Mouse (Mus musculus): ENCODE measurements at regions not wholly inside any gene's neighbourhood (a gene's known extent, or its start where the extent isn't known, plus 50 kb on each side); places are given as distances from the start of the nearest gene placed in this dataset.
A peak's percentile ranks its signal among the peaks of the same experiment; 100 is the strongest.

DNA sequence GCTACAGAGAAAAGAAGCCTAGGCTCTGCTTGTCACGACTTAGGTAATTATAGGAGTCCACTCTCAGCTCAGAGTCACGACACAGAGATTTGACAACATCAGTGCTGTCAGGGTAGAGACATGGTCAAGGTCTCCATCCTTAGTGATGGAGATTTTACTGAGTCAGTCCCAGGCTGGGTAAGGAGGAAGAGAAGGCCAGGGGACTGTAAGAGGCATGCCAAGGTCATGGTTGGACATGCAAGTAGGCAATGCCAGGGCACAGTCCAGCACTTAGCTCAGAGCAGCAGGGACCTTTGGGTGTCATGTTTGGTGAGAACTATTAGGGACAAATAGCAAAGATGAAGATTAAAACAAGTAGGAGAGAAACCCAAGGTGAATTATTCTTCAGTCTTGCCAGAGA, 200.7 kb upstream of the A230072I06Rik start:
- 84% methylated on average over 2 of the region's 2 CpGs for WGBS
- Histone ChIP-seq H3K36me3 (no peaks in the 10 kb centered on the region), H3K4me1 (no peaks in the 10 kb centered on the region), H3K4me2 (no peak overlapping the region), H3K27me3 (no peaks in the 10 kb centered on the region), H3K4me3 (replicated peaks) (no peak overlapping the region), H3K9ac (no peak overlapping the region), H3K9me3 (replicated peaks) (0 out of 2 replicates have a peak, but pooled peaks cover 2% of the 10 kb centered on the region), H3K27ac (no peak overlapping the region)
- no peak for ATAC-seq (replicated peaks; ENCODE audit: low FRiP score)

DNA sequence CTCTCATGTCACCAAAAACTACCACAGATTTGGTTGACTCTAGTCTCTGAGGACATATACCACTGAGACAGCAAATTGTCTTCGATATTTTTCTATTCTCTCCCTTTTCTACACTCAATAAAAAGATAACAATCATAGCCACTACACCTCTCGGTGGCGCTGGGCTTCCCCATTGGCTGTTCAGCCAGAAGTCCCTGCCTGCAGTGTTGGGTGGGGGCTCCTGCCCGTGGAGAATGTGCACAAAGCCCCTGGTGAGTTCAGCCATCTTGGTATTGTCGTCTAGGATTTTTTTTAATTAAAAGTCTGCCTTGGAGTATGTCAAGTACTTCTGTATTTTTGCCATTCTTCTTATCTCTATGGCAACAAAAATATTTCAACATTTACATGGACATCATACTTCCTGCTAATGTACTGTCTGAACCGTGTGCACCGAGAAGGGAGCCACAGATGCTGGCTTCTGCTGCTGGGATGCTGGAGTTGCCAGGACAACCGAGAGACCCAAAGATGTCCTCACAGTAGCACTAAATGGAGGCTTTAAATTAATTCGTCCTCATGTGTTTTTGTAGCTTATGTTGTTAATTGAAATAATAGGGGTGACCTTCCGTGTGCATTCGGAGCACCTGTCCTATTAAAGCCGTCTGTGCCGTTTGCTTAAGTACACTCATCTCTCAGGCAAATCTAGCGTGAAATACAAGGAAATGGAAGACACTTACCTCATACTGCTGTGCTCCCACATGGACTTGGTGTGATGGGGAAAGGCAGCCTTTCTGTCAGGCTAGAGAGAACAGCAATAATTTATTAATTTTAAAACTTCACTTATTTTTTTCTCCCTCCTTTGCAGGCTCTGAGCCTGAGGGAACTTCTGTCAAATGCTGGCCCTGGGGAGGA, 199.7 kb upstream of the A230072I06Rik start:
- no peaks in the 10 kb centered on the region for H3K4me1 ChIP-seq
- H3K9me3 ChIP-seq (replicated peaks) = 0 out of 2 replicates have a peak, but pooled peaks cover 2% of the 10 kb centered on the region
- ATAC-seq (replicated peaks; ENCODE audit: low FRiP score) = no peak
- H3K27me3 ChIP-seq = no peaks in the 10 kb centered on the region
- H3K4me3 ChIP-seq (replicated peaks) = no peak overlapping the region
- 79% methylated on average over 14 of the region's 14 CpGs for WGBS
- no peak overlapping the region for H3K9ac ChIP-seq
- no peak overlapping the region for H3K4me2 ChIP-seq
- no peak overlapping the region for H3K27ac ChIP-seq
- H3K36me3 ChIP-seq = no peaks in the 10 kb centered on the region

DNA sequence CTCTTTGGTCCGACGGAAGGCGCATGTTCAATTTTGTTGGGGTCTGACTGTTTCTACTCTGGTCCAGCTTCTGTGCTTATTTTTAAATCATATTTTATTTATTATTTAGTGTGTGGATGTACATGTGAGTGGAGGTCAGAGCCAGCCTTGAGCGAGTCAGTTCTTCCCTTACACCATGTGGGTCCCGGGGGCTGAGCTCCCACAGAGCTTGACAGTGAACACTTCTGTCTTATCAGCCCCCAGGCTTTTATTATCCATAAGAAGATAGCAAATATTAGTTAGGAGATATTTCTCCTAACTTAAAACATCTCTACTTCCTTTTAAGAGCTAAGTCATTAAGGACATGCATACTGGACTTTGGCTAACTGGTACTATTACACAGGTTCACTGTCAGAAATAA, 197.1 kb upstream of the A230072I06Rik start:
- Histone ChIP-seq H3K9me3 (replicated peaks) (0 out of 2 replicates have a peak, but pooled peaks cover 2% of the 10 kb centered on the region), H3K9ac (no peak overlapping the region), H3K36me3 (no peaks in the 10 kb centered on the region), H3K27me3 (no peaks in the 10 kb centered on the region), H3K27ac (no peak overlapping the region), H3K4me2 (no peak overlapping the region), H3K4me1 (no peaks in the 10 kb centered on the region), H3K4me3 (replicated peaks) (no peak overlapping the region)
- 91% methylated on average over 5 of the region's 5 CpGs for WGBS
- ATAC-seq (replicated peaks; ENCODE audit: low FRiP score) = no peak

DNA sequence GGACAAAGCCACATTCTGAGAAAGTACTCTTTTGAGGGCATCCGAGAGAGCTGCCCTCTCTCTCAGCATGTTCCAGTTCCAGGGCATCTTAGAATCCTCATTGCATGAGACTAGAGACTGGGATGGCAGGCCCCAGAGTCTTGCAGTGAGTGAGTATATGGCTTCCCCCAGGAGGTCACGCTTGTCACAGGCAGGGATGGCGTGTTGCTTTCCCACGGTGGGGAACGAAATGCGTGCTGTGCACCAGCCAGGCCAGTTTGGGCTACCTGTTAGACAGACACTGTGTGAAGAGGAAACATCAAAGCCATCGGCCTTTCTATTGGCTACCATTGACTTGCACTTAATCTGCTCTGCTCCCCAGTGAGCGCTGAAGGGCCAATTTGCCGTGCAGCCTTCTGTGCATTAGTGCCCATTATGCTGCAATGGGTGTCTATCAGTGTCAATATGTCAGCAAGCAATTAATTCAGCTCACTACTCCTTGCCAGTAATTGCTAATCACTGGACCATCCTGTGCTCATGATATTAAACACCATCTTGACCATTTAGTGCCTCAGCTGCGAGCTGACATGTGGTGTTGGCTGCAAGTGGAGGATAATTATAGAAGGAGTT, 191.3 kb upstream of the A230072I06Rik start:
- no peak overlapping the region for H3K4me2 ChIP-seq
- 81% methylated on average over 10 of the region's 10 CpGs for WGBS

DNA sequence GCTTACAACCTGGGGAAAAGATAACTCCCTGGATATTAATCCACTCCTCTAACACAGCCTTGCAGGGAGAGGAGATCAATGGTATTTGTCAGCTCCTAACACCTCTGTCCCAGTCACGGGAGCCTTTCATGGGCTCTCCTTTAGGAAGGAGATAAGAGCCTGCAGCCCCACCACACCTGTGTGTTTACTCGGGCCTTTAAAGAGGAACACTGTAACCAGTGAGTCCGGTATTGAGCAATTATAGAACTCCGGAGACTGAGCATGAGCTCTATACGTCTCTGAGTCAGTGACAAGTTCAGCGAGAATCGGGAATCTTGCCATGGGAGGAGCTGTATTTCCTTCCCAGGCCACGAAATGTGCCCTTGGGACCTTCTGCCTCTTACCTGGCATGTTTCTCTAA, 178.5 kb upstream of the A230072I06Rik start:
- Histone ChIP-seq H3K27ac (no peak overlapping the region), H3K27me3 (0 out of 2 replicates have a peak, but pooled peaks cover 6% of the 10 kb centered on the region)
- ATAC-seq (replicated peaks; ENCODE audit: low FRiP score) = no peak

More for the DNA sequence above, 191.3 kb upstream of the A230072I06Rik start:
- Histone ChIP-seq H3K27me3 (no peaks in the 10 kb centered on the region), H3K9ac (no peak overlapping the region), H3K4me3 (replicated peaks) (no peak overlapping the region), H3K4me1 (no peaks in the 10 kb centered on the region), H3K36me3 (no peaks in the 10 kb centered on the region), H3K9me3 (replicated peaks) (no peaks in the 10 kb centered on the region), H3K27ac (no peak overlapping the region)
- ATAC-seq (replicated peaks; ENCODE audit: low FRiP score) = no peak

DNA sequence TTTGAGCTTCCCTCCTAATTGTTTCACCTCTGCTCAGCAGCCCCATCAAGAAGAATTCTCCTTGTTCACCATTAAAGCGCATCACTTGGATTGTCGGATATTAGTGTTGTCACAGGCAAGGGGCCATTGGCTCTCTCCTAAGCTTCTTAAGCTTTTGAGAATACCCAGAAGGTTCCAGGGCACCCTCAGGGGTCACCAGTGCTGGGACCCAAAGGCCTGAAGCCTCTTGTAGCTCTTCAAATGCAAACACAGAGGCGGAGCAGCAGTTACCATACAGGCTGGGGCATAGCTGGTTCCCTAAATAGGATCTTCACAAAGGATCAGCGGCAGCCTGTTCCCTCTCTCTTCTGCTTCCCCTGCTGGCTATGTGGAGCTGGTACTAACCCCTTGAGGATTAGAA, 175.3 kb upstream of the A230072I06Rik start:
- WGBS = 75% methylated on average over 4 of the region's 4 CpGs
- Histone ChIP-seq H3K9ac (no peak overlapping the region), H3K36me3 (no peaks in the 10 kb centered on the region), H3K4me2 (no peak overlapping the region), H3K27me3 (0 out of 2 replicates have a peak, but pooled peaks cover 6% of the 10 kb centered on the region), H3K4me1 (peaks cover 13% of the 10 kb centered on the region), H3K27ac (no peak overlapping the region), H3K4me3 (replicated peaks) (no peak overlapping the region), H3K9me3 (replicated peaks) (no peaks in the 10 kb centered on the region)
- no peak for ATAC-seq (replicated peaks; ENCODE audit: low FRiP score)

More for the DNA sequence above, 178.5 kb upstream of the A230072I06Rik start:
- H3K4me2 ChIP-seq = no peak overlapping the region
- no peak overlapping the region for H3K4me3 ChIP-seq (replicated peaks)
- H3K9me3 ChIP-seq (replicated peaks) = no peaks in the 10 kb centered on the region
- H3K4me1 ChIP-seq = peaks cover 4% of the 10 kb centered on the region
- WGBS = 75% methylated on average over 8 of the region's 8 CpGs
- no peak overlapping the region for H3K9ac ChIP-seq
- no peaks in the 10 kb centered on the region for H3K36me3 ChIP-seq

DNA sequence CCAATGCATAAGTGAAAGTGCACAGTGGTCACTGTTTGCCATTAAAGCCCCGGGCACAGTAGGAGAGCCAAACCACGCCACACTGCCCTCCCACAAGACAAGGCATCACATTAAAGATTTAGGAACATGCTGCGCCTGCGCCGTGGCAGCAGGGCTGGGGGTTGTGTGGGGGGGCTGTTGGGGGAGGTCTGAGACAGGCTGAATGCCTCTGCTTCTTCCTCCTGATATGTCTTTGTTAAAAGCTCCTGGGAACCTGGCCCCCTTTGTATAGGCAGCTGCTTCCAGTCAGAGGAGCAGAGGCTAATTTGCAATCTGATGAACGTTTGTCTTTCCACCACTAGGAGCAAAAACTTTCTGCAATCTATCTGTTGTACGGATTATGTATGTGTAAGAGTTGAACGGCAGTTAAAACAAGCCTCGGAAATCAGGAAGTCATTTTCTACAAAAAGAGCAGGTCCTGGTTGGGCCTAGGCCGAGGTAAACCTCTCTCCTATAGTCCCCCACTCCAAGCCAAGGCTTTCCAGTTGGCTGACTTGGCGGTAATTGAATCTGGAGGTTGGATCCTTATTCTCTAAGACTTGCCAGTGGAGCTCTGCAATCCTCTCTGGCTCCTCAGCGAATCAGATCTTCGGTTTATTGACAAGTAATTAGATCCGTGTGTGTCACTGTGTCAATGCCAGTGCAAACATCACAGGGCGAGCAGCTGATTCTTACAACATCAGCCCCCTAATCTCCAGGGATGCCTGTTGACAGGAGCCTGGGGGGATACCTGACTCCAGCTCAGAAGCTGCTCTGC, 173.3 kb upstream of the A230072I06Rik start:
- WGBS = 37% methylated on average over 15 of the region's 15 CpGs
- no peak overlapping the region for H3K4me2 ChIP-seq
- peaks cover 16% of the 10 kb centered on the region for H3K4me1 ChIP-seq
- H3K36me3 ChIP-seq = no peaks in the 10 kb centered on the region
- 0 out of 2 replicates have a peak, but pooled peaks cover 6% of the 10 kb centered on the region for H3K27me3 ChIP-seq
- no peak overlapping the region for H3K9ac ChIP-seq
- ATAC-seq (replicated peaks; ENCODE audit: low FRiP score) = peak; percentile 54; the same call in 1 of the 2 replicates
- H3K4me3 ChIP-seq (replicated peaks) = no peak overlapping the region
- H3K27ac ChIP-seq = no peak overlapping the region
- H3K9me3 ChIP-seq (replicated peaks) = no peaks in the 10 kb centered on the region

DNA sequence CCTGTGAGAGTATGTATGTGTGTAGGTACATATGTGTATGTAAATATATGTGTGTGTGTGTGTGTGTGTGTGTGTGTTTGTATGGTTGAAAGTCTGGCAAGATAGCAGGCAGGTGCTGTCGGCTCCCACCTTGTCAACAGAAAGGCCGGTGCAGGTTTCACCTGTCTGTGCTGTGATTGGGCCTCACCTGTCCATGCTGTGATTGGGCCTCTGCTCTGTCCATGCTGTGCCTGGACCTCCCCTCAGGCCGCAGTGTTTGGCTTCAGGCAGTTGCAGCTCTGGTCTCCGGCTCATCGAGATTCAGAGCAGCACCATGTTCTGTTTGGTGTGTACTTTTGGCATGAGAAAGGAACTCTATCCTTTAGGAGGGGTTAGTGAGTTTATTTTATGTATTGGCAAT, 170.0 kb upstream of the A230072I06Rik start:
- no peak for ATAC-seq (replicated peaks; ENCODE audit: low FRiP score)
- H3K36me3 ChIP-seq = no peaks in the 10 kb centered on the region
- no peak overlapping the region for H3K4me3 ChIP-seq (replicated peaks)
- peaks cover 28% of the 10 kb centered on the region for H3K4me1 ChIP-seq
- H3K9me3 ChIP-seq (replicated peaks) = no peaks in the 10 kb centered on the region
- H3K9ac ChIP-seq = no peak overlapping the region
- H3K27ac ChIP-seq = no peak overlapping the region
- 61% methylated on average over 5 of the region's 5 CpGs for WGBS
- H3K4me2 ChIP-seq = no peak overlapping the region
- H3K27me3 ChIP-seq = no peaks in the 10 kb centered on the region

DNA sequence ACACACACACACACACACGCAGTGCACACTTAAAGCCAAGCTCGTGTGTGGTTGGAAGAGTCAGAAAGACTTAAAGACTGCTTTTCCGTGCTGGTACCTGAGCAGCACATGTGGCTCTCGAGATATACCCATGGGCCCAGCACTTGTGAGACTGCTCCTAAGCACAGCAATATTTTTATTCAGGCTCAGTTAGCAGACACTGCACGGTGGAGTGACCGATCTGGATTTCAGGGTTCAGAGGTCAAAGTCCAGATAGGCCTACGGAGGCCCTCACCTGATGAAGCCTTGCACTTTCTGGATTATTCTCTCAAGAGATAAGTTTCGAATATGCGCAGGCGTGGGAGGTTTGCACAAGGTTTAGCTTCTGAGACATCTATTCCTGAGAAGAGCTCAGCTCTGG, 167.0 kb upstream of the A230072I06Rik start:
- Histone ChIP-seq H3K9ac (no peak overlapping the region), H3K4me2 (no peak overlapping the region), H3K27me3 (no peaks in the 10 kb centered on the region), H3K27ac (no peak overlapping the region), H3K4me3 (replicated peaks) (no peak overlapping the region), H3K9me3 (replicated peaks) (no peaks in the 10 kb centered on the region), H3K4me1 (peaks cover 15% of the 10 kb centered on the region), H3K36me3 (no peaks in the 10 kb centered on the region)
- no peak for ATAC-seq (replicated peaks; ENCODE audit: low FRiP score)
- 66% methylated on average over 10 of the region's 10 CpGs for WGBS

DNA sequence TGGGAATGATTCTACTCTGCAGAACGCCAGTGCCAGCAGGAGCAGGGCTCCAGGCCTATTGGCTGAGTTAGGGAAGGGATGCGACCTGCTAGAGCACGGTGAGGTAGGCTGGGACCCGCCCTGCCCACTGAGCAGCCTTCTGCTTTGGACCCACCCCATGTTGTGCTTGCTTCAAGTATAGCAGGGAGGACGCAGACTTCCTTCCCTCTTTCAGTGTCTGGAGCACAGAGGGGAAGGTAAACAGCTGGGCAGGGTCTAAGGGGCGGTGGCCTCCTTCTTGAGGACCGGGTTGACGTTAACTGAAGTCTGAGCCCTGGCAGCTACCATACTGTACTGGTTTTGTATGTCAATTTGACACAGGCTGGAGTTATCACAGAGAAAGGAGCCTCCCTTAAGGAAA, 165.6 kb upstream of the A230072I06Rik start:
- Histone ChIP-seq H3K27me3 (no peaks in the 10 kb centered on the region), H3K9me3 (replicated peaks) (no peaks in the 10 kb centered on the region), H3K4me1 (peaks cover 15% of the 10 kb centered on the region), H3K36me3 (no peaks in the 10 kb centered on the region), H3K27ac (no peak overlapping the region), H3K4me2 (no peak overlapping the region), H3K9ac (no peak overlapping the region), H3K4me3 (replicated peaks) (no peak overlapping the region)
- no peak for ATAC-seq (replicated peaks; ENCODE audit: low FRiP score)
- 36% methylated on average over 8 of the region's 8 CpGs for whole genome bisulfite sequencing

DNA sequence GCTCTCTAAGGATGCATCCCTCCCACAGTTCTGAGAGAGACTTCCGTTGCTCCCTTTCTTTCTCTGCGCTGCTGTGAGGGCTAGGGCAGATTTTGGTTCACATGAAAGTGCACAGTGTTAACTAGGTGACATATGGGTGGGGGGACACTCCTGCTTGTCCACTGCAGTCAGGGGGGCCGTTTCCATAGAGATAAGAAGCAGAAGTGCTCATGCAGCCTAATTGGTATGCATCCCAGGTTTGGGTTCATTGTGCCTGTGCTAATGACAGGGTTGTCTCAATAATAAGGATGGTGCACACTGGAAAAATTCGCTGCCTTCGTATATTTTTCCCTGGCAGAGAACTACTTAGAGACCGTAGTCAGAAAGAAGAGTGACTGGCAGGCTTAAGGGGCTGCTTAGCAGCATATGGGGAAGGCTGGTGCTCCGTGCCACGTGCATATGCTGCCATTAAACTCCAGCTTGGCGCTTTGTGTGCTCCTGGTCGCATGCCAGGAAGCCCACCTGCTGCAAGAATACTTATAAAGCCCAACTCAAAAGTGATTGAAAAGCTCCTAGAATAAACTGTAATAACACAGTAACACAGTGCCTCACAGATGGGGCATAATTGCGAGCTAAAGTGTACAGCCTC, 152.1 kb upstream of the A230072I06Rik start:
- Histone ChIP-seq H3K4me2 (no peak overlapping the region), H3K9me3 (replicated peaks) (no peaks in the 10 kb centered on the region), H3K27me3 (peaks cover 26% of the 10 kb centered on the region), H3K9ac (no peak overlapping the region), H3K27ac (no peak overlapping the region), H3K4me1 (no peaks in the 10 kb centered on the region), H3K4me3 (replicated peaks) (no peak overlapping the region), H3K36me3 (no peaks in the 10 kb centered on the region)
- 60% methylated on average over 11 of the region's 11 CpGs for WGBS
- ATAC-seq (replicated peaks; ENCODE audit: low FRiP score) = no peak

All from kidney, embryonic 15.5 days (tissue).